Mouse (Mus musculus): ENCODE measurements at regions not wholly inside any gene's neighbourhood (a gene's known extent, or its start where the extent isn't known, plus 50 kb on each side); places are given as distances from the start of the nearest gene placed in this dataset.
"Not testable (repeated sequence)": the region's sequence is repeated elsewhere in the genome, so short reads cannot be mapped to it uniquely, and the experiment has no call there.

DNA sequence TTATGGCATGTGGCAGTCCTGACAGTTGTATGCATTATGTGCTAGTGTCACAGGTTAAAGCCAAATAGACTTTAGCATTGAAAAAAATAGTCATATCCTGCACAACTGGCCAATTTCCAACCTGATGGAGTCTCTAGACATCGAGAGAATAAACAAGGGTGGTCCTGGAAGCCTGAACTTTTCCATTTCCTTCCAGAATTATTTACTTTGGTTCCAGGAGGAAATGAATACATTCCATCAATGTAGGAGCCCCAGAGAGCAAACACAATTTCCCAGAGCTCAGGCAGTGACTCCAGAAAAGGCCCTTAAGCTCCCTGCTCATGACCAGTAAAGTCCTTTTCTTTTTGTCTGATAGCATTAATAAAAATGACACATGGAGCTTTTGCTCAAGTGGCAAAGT, 151.9 kb upstream of the Got2 start:
- no peak for DNase-seq (ENCODE audit: low spot score)
- H3K4me3 ChIP-seq: no peak overlapping the region
- no peaks in the 10 kb centered on the region for H3K27me3 ChIP-seq (ENCODE audit: insufficient read depth, poor library complexity, severe bottlenecking)
- H3K9me3 ChIP-seq: no peaks in the 10 kb centered on the region
- H3K36me3 ChIP-seq: no peaks in the 10 kb centered on the region
- H3K27ac ChIP-seq: no peak overlapping the region
- 88% methylated on average over 1 of the region's 1 CpGs for WGBS
- no peaks in the 10 kb centered on the region for H3K4me1 ChIP-seq (replicated peaks)

DNA sequence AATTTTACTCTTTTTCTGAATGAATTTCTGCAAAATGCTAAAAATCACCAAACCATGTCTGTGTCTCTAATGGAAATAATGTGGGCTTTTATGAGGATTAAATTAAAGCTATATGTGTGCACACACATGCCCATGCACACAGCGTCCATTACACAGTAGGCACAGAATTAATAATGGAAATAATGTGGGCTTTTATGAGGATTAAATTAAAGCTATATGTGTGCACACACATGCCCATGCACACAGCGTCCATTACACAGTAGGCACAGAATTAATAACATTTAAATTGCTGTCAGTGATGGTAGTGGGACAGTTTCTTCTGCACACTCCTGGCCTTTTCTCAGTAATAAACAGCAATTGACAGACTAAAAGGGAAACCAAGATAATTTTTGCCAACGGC, 130.4 kb upstream of the Got2 start:
- H3K4me3 ChIP-seq; H3K27ac ChIP-seq; H3K9me3 ChIP-seq; DNase-seq (ENCODE audit: low spot score); H3K27me3 ChIP-seq (ENCODE audit: insufficient read depth, poor library complexity, severe bottlenecking); H3K4me1 ChIP-seq (replicated peaks); H3K36me3 ChIP-seq: not testable (repeated sequence)
- 90% methylated on average over 3 of the region's 3 CpGs for WGBS

- DNase-seq (ENCODE audit: low spot score): no peak
Measured at GRCm38 (mm10) chr8:96012002-96012401, 123.7 kb upstream of the Got2 start.

GRCm38 (mm10) chr8:95991826-95992463, 103.6 kb upstream of the Got2 start:
- Histone ChIP-seq H3K27ac (no peak overlapping the region), H3K27me3 (ENCODE audit: insufficient read depth, poor library complexity, severe bottlenecking) (peaks cover 11% of the 10 kb centered on the region), H3K9me3 (no peaks in the 10 kb centered on the region), H3K4me3 (no peak overlapping the region), H3K4me1 (replicated peaks) (peaks cover 5% of the 10 kb centered on the region), H3K36me3 (no peaks in the 10 kb centered on the region)
- WGBS: 91% methylated on average over 8 of the region's 8 CpGs
- DNase-seq (ENCODE audit: low spot score): no peak

More at GRCm38 (mm10) chr8:96012002-96012401, 123.7 kb upstream of the Got2 start:
- H3K4me3 ChIP-seq: no peak overlapping the region
- no peak overlapping the region for H3K27ac ChIP-seq
- H3K36me3 ChIP-seq: no peaks in the 10 kb centered on the region
- WGBS: 87% methylated on average over 1 of the region's 1 CpGs
- no peaks in the 10 kb centered on the region for H3K27me3 ChIP-seq (ENCODE audit: insufficient read depth, poor library complexity, severe bottlenecking)
- H3K4me1 ChIP-seq (replicated peaks): no peaks in the 10 kb centered on the region
- H3K9me3 ChIP-seq: no peaks in the 10 kb centered on the region

GRCm38 (mm10) chr8:95988616-95989380, 100.5 kb upstream of the Got2 start:
- H3K9me3 ChIP-seq: no peaks in the 10 kb centered on the region
- no peak overlapping the region for H3K27ac ChIP-seq
- no peaks in the 10 kb centered on the region for H3K36me3 ChIP-seq
- H3K4me3 ChIP-seq: no peak overlapping the region
- H3K27me3 ChIP-seq (ENCODE audit: insufficient read depth, poor library complexity, severe bottlenecking): peaks cover 11% of the 10 kb centered on the region
- peaks cover 12% of the 10 kb centered on the region for H3K4me1 ChIP-seq (replicated peaks)
- 88% methylated on average over 4 of the region's 4 CpGs for WGBS
- DNase-seq (ENCODE audit: low spot score): no peak

DNA sequence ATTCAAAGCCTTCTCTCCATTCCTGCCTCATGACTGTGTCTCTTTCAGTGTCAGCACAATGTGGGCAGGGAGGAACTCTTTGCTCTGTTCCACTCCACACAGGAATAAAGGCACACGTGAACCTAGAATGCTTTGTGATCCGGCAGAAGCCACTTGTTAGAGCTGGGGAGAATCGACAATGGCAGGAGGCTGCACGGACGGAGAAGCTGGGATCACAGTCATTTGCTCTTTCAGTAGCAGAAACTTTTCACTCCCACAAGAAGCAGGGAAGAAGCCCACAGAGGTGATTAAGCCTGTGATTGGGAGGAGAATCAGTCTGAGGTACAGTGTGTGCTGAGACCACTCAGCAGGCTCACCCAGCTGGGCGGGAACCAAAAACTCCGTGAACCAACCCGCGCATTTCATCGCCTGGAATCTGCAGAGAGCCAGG, 98.7 kb upstream of the Got2 start:
- peak; percentile 23 for DNase-seq (ENCODE audit: low spot score)
- Histone ChIP-seq H3K36me3 (no peaks in the 10 kb centered on the region), H3K27me3 (ENCODE audit: insufficient read depth, poor library complexity, severe bottlenecking) (peaks cover 11% of the 10 kb centered on the region), H3K4me1 (replicated peaks) (peaks cover 12% of the 10 kb centered on the region), H3K4me3 (peak overlapping the region; percentile 39), H3K27ac (peak overlapping the region; percentile 64; the same call in 1 of the 2 replicates), H3K9me3 (no peaks in the 10 kb centered on the region)
- 10% methylated on average over 10 of the region's 10 CpGs for WGBS

DNA sequence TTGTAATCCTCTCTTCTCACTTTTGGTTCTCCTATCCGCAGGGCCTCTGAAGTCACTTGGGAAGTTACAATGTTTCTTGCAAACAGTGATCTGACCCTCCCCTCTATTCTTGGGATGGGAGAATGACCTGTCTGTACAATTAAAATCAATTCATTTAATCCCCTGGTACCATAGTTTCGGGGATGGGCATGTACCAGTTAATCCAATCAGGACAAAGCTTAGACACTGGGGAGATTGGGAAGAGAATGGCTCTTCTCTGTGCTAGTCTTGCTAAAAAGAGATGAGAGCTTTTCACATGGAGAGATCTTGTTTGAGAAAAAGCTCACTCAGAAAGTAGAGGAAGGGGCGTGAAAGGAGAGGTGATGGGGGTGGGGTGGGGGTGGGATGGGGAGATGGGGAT, 98.1 kb upstream of the Got2 start:
- Histone ChIP-seq H3K27me3 (ENCODE audit: insufficient read depth, poor library complexity, severe bottlenecking) (peaks cover 11% of the 10 kb centered on the region), H3K27ac (no peak overlapping the region), H3K4me1 (replicated peaks) (peaks cover 12% of the 10 kb centered on the region), H3K4me3 (peak overlapping the region; percentile 39; the same call in 1 of the 2 replicates), H3K36me3 (no peaks in the 10 kb centered on the region), H3K9me3 (no peaks in the 10 kb centered on the region)
- 69% methylated on average over 3 of the region's 3 CpGs for WGBS
- DNase-seq (ENCODE audit: low spot score): no peak

- Histone ChIP-seq H3K36me3 (no peaks in the 10 kb centered on the region), H3K4me3 (no peak overlapping the region), H3K9me3 (no peaks in the 10 kb centered on the region), H3K27ac (no peak overlapping the region), H3K27me3 (ENCODE audit: insufficient read depth, poor library complexity, severe bottlenecking) (peaks cover 11% of the 10 kb centered on the region), H3K4me1 (replicated peaks) (peaks cover 24% of the 10 kb centered on the region)
- 75% methylated on average over 2 of the region's 2 CpGs for WGBS
- DNase-seq (ENCODE audit: low spot score): no peak
Measured at GRCm38 (mm10) chr8:95983690-95984089, 95.3 kb upstream of the Got2 start.

GRCm38 (mm10) chr8:95980405-95980804, 92.1 kb upstream of the Got2 start:
- Histone ChIP-seq H3K36me3 (no peaks in the 10 kb centered on the region), H3K27ac (no peak overlapping the region), H3K4me1 (replicated peaks) (peaks cover 12% of the 10 kb centered on the region), H3K27me3 (ENCODE audit: insufficient read depth, poor library complexity, severe bottlenecking) (no peaks in the 10 kb centered on the region), H3K9me3 (no peaks in the 10 kb centered on the region), H3K4me3 (no peak overlapping the region)
- no peak for DNase-seq (ENCODE audit: low spot score)
- WGBS: 31% methylated on average over 2 of the region's 2 CpGs

DNA sequence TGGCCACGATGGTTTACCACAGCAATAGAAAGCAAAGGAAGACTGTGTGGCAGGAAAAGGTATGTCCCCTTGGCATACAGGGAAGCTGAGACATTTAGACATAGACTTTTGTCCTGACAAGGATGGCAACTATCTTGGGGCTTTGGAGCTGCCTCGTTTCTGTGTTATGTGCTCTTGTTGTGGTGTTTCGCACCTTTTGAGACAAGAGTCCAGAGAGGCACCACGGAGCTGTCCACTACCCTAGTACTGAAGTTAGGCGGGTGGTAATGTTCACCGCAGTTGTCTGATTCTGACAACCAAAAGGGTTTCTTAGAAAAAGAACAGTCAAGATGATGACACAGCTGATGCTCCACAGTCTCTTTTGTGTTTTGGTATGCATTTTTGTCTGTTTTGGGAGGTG, 90.9 kb upstream of the Got2 start:
- Histone ChIP-seq H3K36me3 (no peaks in the 10 kb centered on the region), H3K9me3 (no peaks in the 10 kb centered on the region), H3K27me3 (ENCODE audit: insufficient read depth, poor library complexity, severe bottlenecking) (no peaks in the 10 kb centered on the region), H3K4me3 (no peak overlapping the region), H3K4me1 (replicated peaks) (peaks cover 12% of the 10 kb centered on the region), H3K27ac (no peak overlapping the region)
- 55% methylated on average over 6 of the region's 6 CpGs for whole genome bisulfite sequencing
- DNase-seq (ENCODE audit: low spot score): no peak

- Histone ChIP-seq H3K36me3 (no peaks in the 10 kb centered on the region), H3K4me3 (no peak overlapping the region), H3K9me3 (no peaks in the 10 kb centered on the region), H3K27ac (no peak overlapping the region), H3K4me1 (replicated peaks) (0 out of 2 replicates have a peak, but pooled peaks cover 3% of the 10 kb centered on the region), H3K27me3 (ENCODE audit: insufficient read depth, poor library complexity, severe bottlenecking) (no peaks in the 10 kb centered on the region)
- WGBS: 22% methylated on average over 4 of the region's 4 CpGs
- DNase-seq (ENCODE audit: low spot score): no peak
Measured at GRCm38 (mm10) chr8:95974889-95975288, 86.5 kb upstream of the Got2 start.

GRCm38 (mm10) chr8:95974231-95974630, 85.9 kb upstream of the Got2 start:
- no peaks in the 10 kb centered on the region for H3K27me3 ChIP-seq (ENCODE audit: insufficient read depth, poor library complexity, severe bottlenecking)
- DNase-seq (ENCODE audit: low spot score): no peak
- no peaks in the 10 kb centered on the region for H3K9me3 ChIP-seq
- 0 out of 2 replicates have a peak, but pooled peaks cover 3% of the 10 kb centered on the region for H3K4me1 ChIP-seq (replicated peaks)
- H3K36me3 ChIP-seq: no peaks in the 10 kb centered on the region
- 61% methylated on average over 5 of the region's 5 CpGs for WGBS
- H3K27ac ChIP-seq: no peak overlapping the region
- H3K4me3 ChIP-seq: no peak overlapping the region

DNA sequence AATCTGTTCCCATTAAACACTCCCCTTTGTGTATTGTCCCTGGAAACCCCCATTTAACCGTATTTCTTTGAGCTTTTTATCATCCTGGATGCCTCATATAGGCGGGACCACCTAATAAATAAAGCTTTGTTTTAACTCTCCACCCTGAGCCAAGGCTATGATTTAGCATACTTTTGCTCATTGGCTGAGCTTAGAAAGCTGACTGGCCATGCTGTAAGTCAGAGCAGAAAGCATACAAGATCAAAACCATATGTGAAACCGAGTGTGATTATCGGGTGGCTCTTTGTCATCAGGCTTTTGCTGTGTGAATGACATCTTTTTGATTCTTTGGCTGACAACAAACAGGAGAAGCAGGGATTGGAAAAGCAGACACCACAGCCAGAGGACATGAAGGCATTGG, 85.2 kb upstream of the Got2 start:
- Histone ChIP-seq H3K27me3 (ENCODE audit: insufficient read depth, poor library complexity, severe bottlenecking) (no peaks in the 10 kb centered on the region), H3K4me1 (replicated peaks) (0 out of 2 replicates have a peak, but pooled peaks cover 3% of the 10 kb centered on the region), H3K9me3 (no peaks in the 10 kb centered on the region), H3K36me3 (no peaks in the 10 kb centered on the region), H3K27ac (no peak overlapping the region), H3K4me3 (no peak overlapping the region)
- 47% methylated on average over 4 of the region's 4 CpGs for WGBS
- no peak for DNase-seq (ENCODE audit: low spot score)

Measured in hindbrain, embryonic 10.5 days (tissue).